Comparison of ENCODE assay signal across 10 mouse cellular contexts in genomic region chr8:13602621-13603020, GRCm38 (mm10). TPM values are rescaled to one million over a fixed set of nuclear protein-coding genes. Genes with fewer than 3 reads are reported as not detected.
DNase-seq lines count a peak whose midpoint lies in the region; ATAC-seq lines count a peak whose summit lies in the region.
"Had no signal": no experiment of that assay in that cellular context is flagged by ENCODE, and none has a peak within 500 bp of the region (broad histone marks: within the 10 kb centered on the region; RNA-seq: fewer than 3 reads in every experiment).

No protein-coding gene starts in this region.

- H3K36me3 ChIP-seq in hindbrain, embryonic 10.5 days: peaks cover 35% of the 10 kb centered on the region
- H3K36me3 ChIP-seq in hindbrain, embryonic 12.5 days: peaks cover 11% of the 10 kb centered on the region
- H3K36me3 ChIP-seq in liver, embryonic 13.5 days: peaks cover 11% of the 10 kb centered on the region

- no peak overlapping the region for H3K4me3 ChIP-seq in hindbrain, embryonic 10.5 days
- H3K4me3 ChIP-seq in hindbrain, embryonic 12.5 days: no peak overlapping the region
- no peak overlapping the region for H3K4me3 ChIP-seq in liver, embryonic 13.5 days (replicated peaks)
- H3K4me3 ChIP-seq: embryonic facial prominence, embryonic 13.5 days had no signal

- no peaks in the 10 kb centered on the region for H3K27me3 ChIP-seq in hindbrain, embryonic 10.5 days (ENCODE audit: insufficient read depth, poor library complexity, severe bottlenecking)
- H3K27me3 ChIP-seq in hindbrain, embryonic 12.5 days: no peaks in the 10 kb centered on the region
- no peaks in the 10 kb centered on the region for H3K27me3 ChIP-seq in liver, embryonic 13.5 days
- H3K27me3 ChIP-seq: embryonic facial prominence, embryonic 13.5 days had no signal

- H3K4me2 ChIP-seq in hindbrain, embryonic 12.5 days (replicated peaks): no peak overlapping the region
- no peak overlapping the region for H3K4me2 ChIP-seq in liver, embryonic 13.5 days
- H3K4me2 ChIP-seq: embryonic facial prominence, embryonic 13.5 days had no signal

- no peaks in the 10 kb centered on the region for H3K9me3 ChIP-seq in hindbrain, embryonic 10.5 days
- no peaks in the 10 kb centered on the region for H3K9me3 ChIP-seq in hindbrain, embryonic 12.5 days (replicated peaks)
- no peaks in the 10 kb centered on the region for H3K9me3 ChIP-seq in liver, embryonic 13.5 days (replicated peaks)
- H3K9me3 ChIP-seq: embryonic facial prominence, embryonic 13.5 days had no signal

- H3K27ac ChIP-seq in hindbrain, embryonic 10.5 days: no peak overlapping the region
- H3K27ac ChIP-seq in hindbrain, embryonic 12.5 days: no peak overlapping the region
- no peak overlapping the region for H3K27ac ChIP-seq in liver, embryonic 13.5 days
- H3K27ac ChIP-seq: embryonic facial prominence, embryonic 13.5 days had no signal

- no peak overlapping the region for H3K9ac ChIP-seq in hindbrain, embryonic 12.5 days
- H3K9ac ChIP-seq in liver, embryonic 13.5 days: no peak overlapping the region
- H3K9ac ChIP-seq: embryonic facial prominence, embryonic 13.5 days had no signal

- H3K4me1 ChIP-seq in hindbrain, embryonic 10.5 days (replicated peaks): peaks cover 9% of the 10 kb centered on the region; the same call in 1 of the 2 replicates
- H3K4me1 ChIP-seq in hindbrain, embryonic 12.5 days: no peaks in the 10 kb centered on the region
- H3K4me1 ChIP-seq in liver, embryonic 13.5 days (replicated peaks): peaks cover 32% of the 10 kb centered on the region
- H3K4me1 ChIP-seq: embryonic facial prominence, embryonic 13.5 days had no signal

- ATAC-seq in hindbrain, embryonic 12.5 days (ENCODE audit: low FRiP score): no peak
- ATAC-seq in liver, embryonic 13.5 days (ENCODE audit: low read depth): no peak
- no peak for ATAC-seq in megakaryocyte-erythroid progenitor cell, adult 5-6 weeks (replicated peaks; ENCODE audit: low FRiP score, low TSS enrichment, poor library complexity, severe bottlenecking)

- WGBS in hindbrain, embryonic 10.5 days: 53% methylated on average over 8 of the region's 8 CpGs
- WGBS in hindbrain, embryonic 12.5 days: 48% methylated on average over 8 of the region's 8 CpGs
- 58% methylated on average over 8 of the region's 8 CpGs for WGBS in liver, embryonic 13.5 days (ENCODE audit: insufficient replicate concordance)

- peak; percentile 60 for DNase-seq in hindbrain, embryonic 10.5 days (ENCODE audit: low spot score)
- DNase-seq in spleen, adult 12 weeks (ENCODE audit: low spot score): peak; percentile 14
- no peak for DNase-seq in spleen, adult 18-20 months
- DNase-seq in adrenal gland, postnatal 36 days: peak; percentile 42 to 70
- peak; percentile 24 for DNase-seq in liver, embryonic 13.5 days

RNA-seq across cellular contexts. Expression of gene 1700029H14Rik, which starts 40.4 kb away (rescaled TPM):
- polyA plus RNA-seq in hindbrain, embryonic 10.5 days (2016; fragmentation: Nextera tagmentation; extraction: Ambion mirVana): not detected in 2 replicates
- not detected in 2 replicates for polyA plus RNA-seq in hindbrain, embryonic 12.5 days (2016; fragmentation: Nextera tagmentation; extraction: Ambion mirVana)
- not detected for total RNA-seq in adrenal gland, postnatal 36 days (2021)
- not detected in 2 replicates for polyA plus RNA-seq in liver, embryonic 13.5 days (2015; fragmentation: Nextera tagmentation; extraction: Ambion mirVana)
- total RNA-seq in megakaryocyte-erythroid progenitor cell, adult 5-6 weeks (2014; fragmentation: Nextera tagmentation): not detected in 2 replicates
- total RNA-seq in megakaryocyte-erythroid progenitor cell, adult 5-6 weeks (2017): not detected in 2 replicates
- polyA plus RNA-seq: embryonic facial prominence, embryonic 13.5 days; large intestine, adult 2 months; neural tube, embryonic 14.5 days had no signal

Comparison
In these comparisons a context has a peak if more than half of its experiments do, and no peak if none do; other contexts are left out.
1. DNase-seq: peak in hindbrain, embryonic 10.5 days (single experiment), spleen, adult 12 weeks (single experiment), adrenal gland, postnatal 36 days (2 of 2) and liver, embryonic 13.5 days (single experiment); none in spleen, adult 18-20 months (0 of 2).